Mouse (Mus musculus): ENCODE measurements around the gene Hnrnpd. TPM values are rescaled to one million over a fixed set of nuclear protein-coding genes. Genes with fewer than 3 reads are reported as not detected.
A peak's percentile ranks its signal among the peaks of the same experiment; 100 is the strongest.

Hnrnpd gene
- total RNA-seq, 2 experiments from 2014 or later = 71.1 to 80.9 TPM

- no peak for DNase-seq (ENCODE audit: low spot score)
- intact Hi-C loops (cut with DNase I) = loop anchor here (10.0 kb wide), 1 partner anchor 450 kb away; no protein-coding TSS in a partner anchor
Measured at GRCm38 (mm10) chr5:99975061-99975460, 3.7 kb downstream of the Hnrnpd start.

- intact Hi-C loops (cut with DNase I) = loop anchor here (10.0 kb wide), 1 partner anchor 451 kb away; no protein-coding TSS in a partner anchor
- DNase-seq (ENCODE audit: low spot score) = no peak
Measured at GRCm38 (mm10) chr5:99973941-99974340, 4.8 kb downstream of the Hnrnpd start.

GRCm38 (mm10) chr5:99959960-99960359, 18.8 kb downstream of the Hnrnpd start:
- DNase-seq (ENCODE audit: low spot score) = no peak
- intact Hi-C loops (cut with DNase I) = no loop called here

- intact Hi-C loops (cut with DNase I) = no loop called here
- no peak for DNase-seq (ENCODE audit: low spot score)
Measured at GRCm38 (mm10) chr5:99959236-99959936, 19.4 kb downstream of the Hnrnpd start.

GRCm38 (mm10) chr5:99958666-99959065, 20.1 kb downstream of the Hnrnpd start:
- intact Hi-C loops (cut with DNase I) = no loop called here
- no peak for DNase-seq (ENCODE audit: low spot score)

GRCm38 (mm10) chr5:99953883-99954282, 24.9 kb downstream of the Hnrnpd start:
- DNase-seq (ENCODE audit: low spot score) = no peak
- intact Hi-C loops (cut with DNase I) = no loop called here

- no peak for DNase-seq (ENCODE audit: low spot score)
Measured at GRCm38 (mm10) chr5:99952513-99952912, 26.2 kb downstream of the Hnrnpd start.

GRCm38 (mm10) chr5:99941776-99942502, 36.8 kb downstream of the Hnrnpd start:
- no peak for DNase-seq (ENCODE audit: low spot score)
- intact Hi-C loops (cut with DNase I) = no loop called here

More at GRCm38 (mm10) chr5:99952513-99952912, 26.2 kb downstream of the Hnrnpd start:
- intact Hi-C loops (cut with DNase I) = no loop called here

- no peak for DNase-seq (ENCODE audit: low spot score)
- intact Hi-C loops (cut with DNase I) = no loop called here
Measured at GRCm38 (mm10) chr5:99941273-99941672, 37.5 kb downstream of the Hnrnpd start.

GRCm38 (mm10) chr5:99939440-99939839, 39.3 kb downstream of the Hnrnpd start:
- intact Hi-C loops (cut with DNase I) = no loop called here
- DNase-seq (ENCODE audit: low spot score) = no peak

GRCm38 (mm10) chr5:99931910-99932309, 46.8 kb downstream of the Hnrnpd start:
- no peak for DNase-seq (ENCODE audit: low spot score)
- intact Hi-C loops (cut with DNase I) = no loop called here

GRCm38 (mm10) chr5:99927951-99928350, 50.8 kb downstream of the Hnrnpd start:
- intact Hi-C loops (cut with DNase I) = loop anchor here (2.0 to 5.0 kb wide), 2 partner anchors 104 to 313 kb away; no protein-coding TSS in a partner anchor

GRCm38 (mm10) chr5:99922033-99922432, 56.7 kb downstream of the Hnrnpd start:
- no peak for DNase-seq (ENCODE audit: low spot score)
- intact Hi-C loops (cut with DNase I) = no loop called here

More at GRCm38 (mm10) chr5:99927951-99928350, 50.8 kb downstream of the Hnrnpd start:
- no peak for DNase-seq (ENCODE audit: low spot score)

- no peak for DNase-seq (ENCODE audit: low spot score)
- intact Hi-C loops (cut with DNase I) = no loop called here
Measured at GRCm38 (mm10) chr5:99915494-99915893, 63.2 kb downstream of the Hnrnpd start.

- peak; percentile 91 for DNase-seq (ENCODE audit: low spot score)
- intact Hi-C loops (cut with DNase I) = no loop called here
Measured at GRCm38 (mm10) chr5:99906181-99906956, 72.4 kb downstream of the Hnrnpd start, which contains the start of gene Vamp9. Gene Vamp9 (plus strand): TSS chr5:99906254.

Other genes starting within 250 kb of the Hnrnpd start
- 1 to 10 TPM; 7.4 to 7.7 TPM for gene Rasgef1b, start 249.9 kb downstream of the Hnrnpd start, total RNA-seq (2021)
- not detected for gene Vamp9, start 72.7 kb downstream of the Hnrnpd start, total RNA-seq (2021)
- under 1 TPM; 0.60 to 0.95 TPM for gene 4930524J08Rik, start 123 bp upstream of the Hnrnpd start, total RNA-seq (2021)
- 10 to 100 TPM; 53.1 to 63.5 TPM for gene Hnrnpdl, start 60.7 kb upstream of the Hnrnpd start, total RNA-seq (2021)
- gene Enoph1, start 61.0 kb upstream of the Hnrnpd start, total RNA-seq (2021) = 1 to 10 TPM; 7.3 to 8.4 TPM
- 1 to 10 TPM; 4.0 to 5.7 TPM for gene Tmem150c, start 180.9 kb upstream of the Hnrnpd start, total RNA-seq (2021)